Mouse (Mus musculus) MEL (cell line): Measurements from ENCODE around the gene Hexim2. TPM values are rescaled to one million over a fixed set of nuclear protein-coding genes. Genes with fewer than 3 reads are reported as not detected.

Experiments used
- DNase-seq: peaks from one replicate; pipeline ENCODE4 v3.0.0; 2011; ENCODE audit warnings: low read depth, low spot score
- H3K27ac ChIP-seq: 2 replicates; pipeline ENCODE4 v1.5.1; 2012; ENCODE audit warnings: low read depth, mild to moderate bottlenecking, control low read depth, low read length, moderate library complexity; ENCODE audit not compliant: control insufficient read depth
- H3K27me3 ChIP-seq, 2 experiments: fragments of 150-350 bp in 1 of 2; sonication (generic) in 1 of 2; 2 replicates each; pipeline ENCODE4 v1.6.1; 2012; ENCODE audit warnings: low read length in 2 of 2, mild to moderate bottlenecking in 2 of 2, improper control_type of control experiment in 1 of 2, moderate library complexity in 1 of 2; ENCODE audit not compliant: insufficient read depth in 2 of 2, control insufficient read depth in 1 of 2
- H3K36me3 ChIP-seq, 2 experiments: 2 replicates each; pipeline ENCODE4 v1.6.1; 2012 to 2014; ENCODE audit warnings: low read length in 2 of 2, improper control_type of control experiment in 1 of 2, inconsistent platforms in 1 of 2, mild to moderate bottlenecking in 1 of 2; ENCODE audit not compliant: insufficient read depth in 2 of 2, control insufficient read depth in 1 of 2
- H3K4me1 ChIP-seq, 2 experiments: fragments of 150-350 bp in 1 of 2; sonication (generic) in 1 of 2; 2 replicates each; pipeline ENCODE4 v1.6.1; 2012; ENCODE audit warnings: low read length in 2 of 2, improper control_type of control experiment in 1 of 2, mild to moderate bottlenecking in 1 of 2; ENCODE audit not compliant: insufficient read depth in 2 of 2, control insufficient read depth in 1 of 2
- H3K4me3 ChIP-seq, 2 experiments: fragments of 150-350 bp in 1 of 2; sonication (generic) in 1 of 2; 2 replicates each; pipeline ENCODE4 v1.5.1; 2012; ENCODE audit warnings: low read depth in 2 of 2, low read length in 2 of 2, mild to moderate bottlenecking in 2 of 2, moderate library complexity in 2 of 2, control low read depth in 1 of 2, improper control_type of control experiment in 1 of 2; ENCODE audit not compliant: control insufficient read depth in 1 of 2, insufficient read depth in 1 of 2
- H3K79me2 ChIP-seq: 2 replicates; pipeline ENCODE4 v1.6.1; 2012; ENCODE audit warnings: mild to moderate bottlenecking, low read length, moderate library complexity; ENCODE audit not compliant: control insufficient read depth, poor library complexity, insufficient read depth
- H3K9ac ChIP-seq: 2 replicates; pipeline ENCODE4 v1.6.1; 2012; ENCODE audit warnings: low read depth, mild to moderate bottlenecking, control low read depth, low read length, moderate library complexity; ENCODE audit not compliant: control insufficient read depth, poor library complexity, severe bottlenecking
- H3K9me3 ChIP-seq: fragments of 150-350 bp; sonication (generic); replicated peaks from 2 replicates; pipeline ENCODE4 v1.6.1; 2012; ENCODE audit warnings: mild to moderate bottlenecking, low read length, improper control_type of control experiment, moderate library complexity; ENCODE audit not compliant: insufficient read depth
- BHLHE40 ChIP-seq: IDR thresholded peaks from 2 replicates; pipeline ENCODE4 v1.6.1; 2012; ENCODE audit warnings: low read depth, mild to moderate bottlenecking, inconsistent platforms, low read length, improper control_type of control experiment, borderline replicate concordance
- CHD1 ChIP-seq: IDR thresholded peaks from 2 replicates; pipeline ENCODE4 v1.6.1; 2012; ENCODE audit warnings: low read depth, mild to moderate bottlenecking, inconsistent platforms, low read length, improper control_type of control experiment
- CTCF ChIP-seq, 3 experiments: IDR thresholded peaks in 2 of 3; conservative IDR thresholded peaks in 1 of 3; 2 replicates each; pipeline ENCODE4 v1.5.1; 2011 to 2012; ENCODE audit warnings: low read length in 3 of 3, low read depth in 2 of 3, mild to moderate bottlenecking in 2 of 3, improper control_type of control experiment in 1 of 3, inconsistent platforms in 1 of 3, mixed read lengths in 1 of 3, moderate library complexity in 1 of 3; ENCODE audit not compliant: control insufficient read depth in 1 of 3, insufficient read depth in 1 of 3, poor library complexity in 1 of 3, severe bottlenecking in 1 of 3
- ELF1 ChIP-seq: IDR thresholded peaks from 2 replicates; pipeline ENCODE4 v1.6.1; 2014; ENCODE audit warnings: low read depth, mild to moderate bottlenecking, inconsistent platforms, low read length, improper control_type of control experiment, moderate library complexity
- EP300 ChIP-seq, 2 experiments: IDR thresholded peaks; 2 replicates each; pipeline ENCODE4 v1.6.1; 2011; ENCODE audit warnings: improper control_type of control experiment in 2 of 2, low read length in 2 of 2, low read depth in 1 of 2, mild to moderate bottlenecking in 1 of 2
- ETS1 ChIP-seq: IDR thresholded peaks from 2 replicates; pipeline ENCODE4 v1.6.1; 2012; ENCODE audit warnings: low read depth, mild to moderate bottlenecking, inconsistent platforms, low read length, improper control_type of control experiment, moderate library complexity
- GATA1 ChIP-seq: IDR thresholded peaks from 2 replicates; pipeline ENCODE4 v1.6.1; 2011; ENCODE audit warnings: low read depth, low read length, improper control_type of control experiment
- HCFC1 ChIP-seq: IDR thresholded peaks from 2 replicates; pipeline ENCODE4 v1.6.1; 2012; ENCODE audit warnings: low read depth, mild to moderate bottlenecking, inconsistent platforms, low read length, improper control_type of control experiment, moderate library complexity
- KAT2A ChIP-seq: conservative IDR thresholded peaks from 2 replicates; pipeline ENCODE4 v1.6.1; 2012; ENCODE audit warnings: low read depth, low read length, improper control_type of control experiment, inconsistent platforms
- MAFK ChIP-seq: IDR thresholded peaks from 2 replicates; pipeline ENCODE4 v1.6.1; 2011; ENCODE audit warnings: low read depth, mild to moderate bottlenecking, low read length, improper control_type of control experiment, borderline replicate concordance
- MAZ ChIP-seq: IDR thresholded peaks from 2 replicates; pipeline ENCODE4 v1.6.1; 2012; ENCODE audit warnings: low read depth, mild to moderate bottlenecking, inconsistent platforms, low read length, improper control_type of control experiment
- MEF2A ChIP-seq: IDR thresholded peaks from 2 replicates; pipeline ENCODE4 v1.6.1; 2014; ENCODE audit warnings: low read depth, mild to moderate bottlenecking, inconsistent platforms, low read length, improper control_type of control experiment; ENCODE audit not compliant: poor library complexity, insufficient replicate concordance, severe bottlenecking; ENCODE audit errors: extremely low read depth
- MXI1 ChIP-seq: IDR thresholded peaks from 2 replicates; pipeline ENCODE4 v1.6.1; 2011; ENCODE audit warnings: mild to moderate bottlenecking, low read depth, low read length, improper control_type of control experiment
- MYB ChIP-seq: IDR thresholded peaks from 2 replicates; pipeline ENCODE4 v1.6.1; 2011; ENCODE audit warnings: mild to moderate bottlenecking, low read depth, low read length, improper control_type of control experiment
- MYC ChIP-seq: IDR thresholded peaks from 2 replicates; pipeline ENCODE4 v1.6.1; 2011; ENCODE audit warnings: low read depth, mild to moderate bottlenecking, low read length, improper control_type of control experiment, moderate library complexity
- NELFE ChIP-seq: IDR thresholded peaks from 2 replicates; pipeline ENCODE4 v1.6.1; 2011; ENCODE audit warnings: low read depth, low read length, improper control_type of control experiment
- NRF1 ChIP-seq: IDR thresholded peaks from 2 replicates; pipeline ENCODE4 v1.6.1; 2014; ENCODE audit warnings: low read depth, mild to moderate bottlenecking, inconsistent platforms, low read length, improper control_type of control experiment, moderate library complexity; ENCODE audit not compliant: poor library complexity, insufficient read depth, severe bottlenecking
- POLR2A ChIP-seq, 2 experiments: IDR thresholded peaks; 2 replicates each; pipeline ENCODE4 v1.6.1; 2011 to 2012; ENCODE audit warnings: low read length in 2 of 2, mild to moderate bottlenecking in 2 of 2, control low read depth in 1 of 2, improper control_type of control experiment in 1 of 2, low read depth in 1 of 2, moderate library complexity in 1 of 2; ENCODE audit not compliant: control insufficient read depth in 1 of 2, insufficient read depth in 1 of 2, poor library complexity in 1 of 2
- POLR2AphosphoS2 ChIP-seq: IDR thresholded peaks from 2 replicates; pipeline ENCODE4 v1.6.1; 2011; ENCODE audit warnings: low read length, improper control_type of control experiment
- SIN3A ChIP-seq: IDR thresholded peaks from 2 replicates; pipeline ENCODE4 v1.6.1; 2012; ENCODE audit warnings: low read length, improper control_type of control experiment, inconsistent platforms
- TAL1 ChIP-seq: IDR thresholded peaks from 2 replicates; pipeline ENCODE4 v1.6.1; 2012; ENCODE audit warnings: mild to moderate bottlenecking, inconsistent platforms, low read length, moderate library complexity, mixed read lengths
- TBP ChIP-seq: IDR thresholded peaks from 2 replicates; pipeline ENCODE4 v1.8.0; 2011; ENCODE audit warnings: low read depth, low read length, improper control_type of control experiment
- TCF12 ChIP-seq: IDR thresholded peaks from 2 replicates; pipeline ENCODE4 v1.6.1; 2014; ENCODE audit warnings: low read depth, mild to moderate bottlenecking, inconsistent platforms, low read length, improper control_type of control experiment, moderate library complexity
- UBTF ChIP-seq: IDR thresholded peaks from 2 replicates; pipeline ENCODE4 v1.6.1; 2012; ENCODE audit warnings: low read depth, mild to moderate bottlenecking, inconsistent platforms, low read length, improper control_type of control experiment, moderate library complexity, borderline replicate concordance; ENCODE audit not compliant: insufficient read depth
- USF1 ChIP-seq: IDR thresholded peaks from 2 replicates; pipeline ENCODE4 v1.6.1; 2014; ENCODE audit warnings: low read depth, mild to moderate bottlenecking, inconsistent platforms, low read length, improper control_type of control experiment, moderate library complexity
- USF2 ChIP-seq, 2 experiments: IDR thresholded peaks; 2 replicates each; pipeline ENCODE4 v1.6.1; 2011 to 2012; ENCODE audit warnings: improper control_type of control experiment in 2 of 2, low read length in 2 of 2, borderline replicate concordance in 1 of 2, inconsistent platforms in 1 of 2, low read depth in 1 of 2, mild to moderate bottlenecking in 1 of 2; ENCODE audit not compliant: insufficient read depth in 1 of 2
- ZKSCAN1 ChIP-seq: IDR thresholded peaks from 2 replicates; pipeline ENCODE4 v1.6.1; 2012; ENCODE audit warnings: low read depth, mild to moderate bottlenecking, inconsistent platforms, low read length, improper control_type of control experiment, moderate library complexity
- ZMIZ1 ChIP-seq: IDR thresholded peaks from 2 replicates; pipeline ENCODE4 v1.6.1; 2012; ENCODE audit warnings: low read depth, mild to moderate bottlenecking, inconsistent platforms, low read length, improper control_type of control experiment, moderate library complexity
- ZNF384 ChIP-seq: IDR thresholded peaks from 2 replicates; pipeline ENCODE4 v1.6.1; 2012; ENCODE audit warnings: low read depth, mild to moderate bottlenecking, inconsistent platforms, low read length, improper control_type of control experiment
- polyA plus RNA-seq, 2 experiments: library from polyadenylated mRNA; stranded (reverse) in 1 of 2; unstranded in 1 of 2; fragments of >175 nt in 1 of 2; fragments of >200 nt in 1 of 2; gene quantifications; 2 replicates each; pipeline versions ENCODE4 v1.2.1 to v1.2.4; 2012; ENCODE audit warnings: low replicate concordance in 2 of 2, low read depth in 1 of 2; ENCODE audit not compliant: insufficient read length in 2 of 2, insufficient read depth in 1 of 2, missing spikeins in 1 of 2
- total RNA-seq: library from RNA; depleted of rRNA; stranded (reverse); fragments of 300-350 nt; gene quantifications from 2 replicates; pipeline ENCODE4 v1.2.3, GENCODE M21; 2012

The Hexim2 gene
- total and polyA plus RNA-seq, 3 experiments, result 12.3 to 12.5 TPM; not detected in 1

- TF ChIP-seq EP300 (IDR thresholded peaks at IDR 0.05; ENCODE audit: low read depth in 1 of 2, low read length in 2 of 2) (peak in 1 of 2 experiments; percentile 6; a peak in 1 of 4 replicates), CTCF (IDR thresholded peaks at IDR 0.05 in 2 of 3, conservative IDR thresholded peaks at IDR 0.05 in 1 of 3; ENCODE audit: control insufficient read depth in 1 of 3, insufficient read depth in 1 of 3, low read depth in 2 of 3, low read length in 3 of 3, poor library complexity in 1 of 3, severe bottlenecking in 1 of 3) (no peak), USF2 (IDR thresholded peaks at IDR 0.05; ENCODE audit: borderline replicate concordance in 1 of 2, insufficient read depth in 1 of 2, low read depth in 1 of 2, low read length in 2 of 2) (no peak), MXI1 (peak; percentile 65)
Measured at GRCm38 (mm10) chr11:103115163-103116007, 16.8 kb upstream of the Hexim2 start (continued).

DNA sequence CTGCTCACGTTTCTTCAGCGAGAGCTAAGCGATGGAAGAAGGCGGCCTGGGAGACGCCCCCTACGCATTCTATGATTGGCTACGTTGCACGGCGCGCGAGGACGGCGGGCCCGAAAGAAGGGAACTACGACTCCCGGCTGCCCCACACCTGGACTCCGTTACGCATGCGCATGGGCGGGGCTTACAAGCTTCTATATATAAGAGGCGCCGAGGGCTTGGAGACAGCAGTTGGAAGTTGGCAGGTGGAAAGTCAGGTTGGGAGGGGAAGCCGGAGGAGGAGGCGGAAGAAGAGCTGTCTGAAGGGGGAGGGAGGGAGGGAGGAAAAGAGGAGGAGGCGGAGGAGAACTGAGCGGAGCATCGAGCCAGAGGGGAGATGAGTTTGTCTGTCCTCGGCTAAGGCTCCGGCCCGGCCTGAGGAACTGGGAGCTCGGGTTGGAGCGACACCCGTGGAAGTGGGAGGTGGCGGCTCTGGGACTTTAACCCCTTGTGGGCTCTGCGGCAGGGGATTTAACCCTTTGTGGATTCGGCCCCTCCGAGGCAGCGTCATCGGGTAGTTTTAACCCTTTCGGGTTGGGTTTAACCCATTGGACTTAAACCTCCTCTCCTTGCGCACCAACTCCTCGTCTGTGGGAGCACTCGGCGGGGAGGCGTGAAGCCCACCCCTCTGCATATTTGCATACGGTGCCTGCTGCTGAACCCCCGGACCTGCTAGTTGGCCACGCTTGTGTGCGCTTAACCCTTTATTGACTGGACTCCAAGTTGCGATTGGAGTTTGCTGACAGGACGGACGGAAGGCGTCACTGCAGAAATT is 16.0 kb upstream of the Hexim2 start, which contains the start of gene Hexim1:
Gene Hexim1, plus strand, starts transcription at position 224 of the 811 bp plus-strand sequence.
- peak within 1 kb of the TSS; percentile 61 to 85 for H3K4me3 ChIP-seq
- no peaks in the 10 kb centered on the region for H3K27me3 ChIP-seq
- H3K27ac ChIP-seq, result peak within 1 kb of the TSS; percentile 95
- peaks cover 29% of the 10 kb centered on the region for H3K79me2 ChIP-seq
- peaks cover 0 to 16% of the 10 kb centered on the region in 2 experiments; a peak in 2 of 4 replicates for H3K36me3 ChIP-seq
- H3K4me1 ChIP-seq, result peaks cover 7 to 8% of the 10 kb centered on the region in 2 experiments; a peak in 3 of 4 replicates
- H3K9me3 ChIP-seq, result no peaks in the 10 kb centered on the region
- peak within 1 kb of the TSS; percentile 96 for H3K9ac ChIP-seq
- DNase-seq, result peak; percentile 100
- TF ChIP-seq MEF2A, result no peak
- TF ChIP-seq UBTF, result peak; percentile 95; the same call in 1 of the 2 replicates
- peak; percentile 99 to 100 for TF ChIP-seq POLR2A (IDR thresholded peaks at IDR 0.05; ENCODE audit: control insufficient read depth in 1 of 2, insufficient read depth in 1 of 2, low read depth in 1 of 2, low read length in 2 of 2, poor library complexity in 1 of 2)
- no peak for TF ChIP-seq GATA1
- no peak for TF ChIP-seq MAFK
- TF ChIP-seq USF2 (IDR thresholded peaks at IDR 0.05; ENCODE audit: borderline replicate concordance in 1 of 2, insufficient read depth in 1 of 2, low read depth in 1 of 2, low read length in 2 of 2), result no peak
- peak; percentile 100 for TF ChIP-seq ZMIZ1
- peak; percentile 77; the same call in 1 of the 2 replicates for TF ChIP-seq KAT2A
- peak; percentile 88 for TF ChIP-seq TCF12
- peak; percentile 84 for TF ChIP-seq SIN3A
- TF ChIP-seq NRF1, result peak; percentile 100
- peak; percentile 99 for TF ChIP-seq MAZ
- peak; percentile 23; the same call in 1 of the 2 replicates for TF ChIP-seq BHLHE40
- peak; percentile 67 for TF ChIP-seq USF1
- TF ChIP-seq ETS1, result peak; percentile 46; the same call in 1 of the 2 replicates
- no peak for TF ChIP-seq ZKSCAN1
- peak; percentile 1; the same call in 1 of the 2 replicates for TF ChIP-seq MYC
- TF ChIP-seq TBP, result peak; percentile 98
- no peak for TF ChIP-seq TAL1
- 0 out of 2 replicates have a peak, but pooled peaks have one; percentile 14 for TF ChIP-seq CHD1
- peak; percentile 62 for TF ChIP-seq ZNF384
- peak; percentile 100 for TF ChIP-seq POLR2AphosphoS2
- TF ChIP-seq MYB, result peak; percentile 78
- peak; percentile 99 for TF ChIP-seq NELFE
- TF ChIP-seq EP300 (IDR thresholded peaks at IDR 0.05; ENCODE audit: low read depth in 1 of 2, low read length in 2 of 2), result peak in 1 of 2 experiments; percentile 54; a peak in 1 of 4 replicates
- TF ChIP-seq ELF1, result peak; percentile 93
- peak; percentile 93 for TF ChIP-seq HCFC1
